Mouse (Mus musculus) embryonic facial prominence, embryonic 15.5 days (tissue): ENCODE measurements around the gene Vat1. TPM values are rescaled to one million over a fixed set of nuclear protein-coding genes. Genes with fewer than 3 reads are reported as not detected.
A peak's percentile ranks its signal among the peaks of the same experiment; 100 is the strongest.
"Not testable (repeated sequence)": the region's sequence is repeated elsewhere in the genome, so short reads cannot be mapped to it uniquely, and the experiment has no call there.

Source experiments
- ATAC-seq: fragments of 200-750 bp; cut with Nextera tagmentation; 2 replicates; pipeline ENCODE4 v1.8.0; 2017; ENCODE audit warnings: low read depth, moderate TSS enrichment; ENCODE audit not compliant: insufficient number of reproducible peaks, low FRiP score, low TSS enrichment
- H3K27ac ChIP-seq: fragments of 300-500 bp; sonication (generic); replicated peaks from 2 replicates; pipeline ENCODE4 v1.5.1; 2015; ENCODE audit warnings: mild to moderate bottlenecking, inconsistent platforms
- H3K27me3 ChIP-seq: fragments of 300-500 bp; sonication (generic); 2 replicates; pipeline ENCODE4 v1.6.1; 2015; ENCODE audit warnings: inconsistent platforms
- H3K36me3 ChIP-seq: fragments of 300-500 bp; sonication (generic); 2 replicates; pipeline ENCODE4 v1.6.1; 2015; ENCODE audit warnings: mild to moderate bottlenecking, inconsistent platforms
- H3K4me1 ChIP-seq: fragments of 300-500 bp; sonication (generic); 2 replicates; pipeline ENCODE4 v1.6.1; 2015; ENCODE audit warnings: inconsistent platforms
- H3K4me2 ChIP-seq: fragments of 300-500 bp; sonication (generic); replicated peaks from 2 replicates; pipeline ENCODE4 v1.6.1; 2015; ENCODE audit warnings: mild to moderate bottlenecking, inconsistent platforms
- H3K4me3 ChIP-seq: fragments of 300-500 bp; sonication (generic); replicated peaks from 2 replicates; pipeline ENCODE4 v1.5.1; 2015; ENCODE audit warnings: mild to moderate bottlenecking, inconsistent platforms
- H3K9ac ChIP-seq: fragments of 300-500 bp; sonication (generic); 2 replicates; pipeline ENCODE4 v1.6.1; 2015; ENCODE audit warnings: inconsistent platforms
- H3K9me3 ChIP-seq: fragments of 300-500 bp; sonication (generic); replicated peaks from 2 replicates; pipeline ENCODE4 v1.6.1; 2016; ENCODE audit warnings: inconsistent platforms
- WGBS: fragments of 180-500 bp; shearing (Covaris S2); methylation state at CpG from one replicate; pipeline ENCODE4 v1.1.7; 2015; 5-methylcytosine and 5-hydroxymethylcytosine counted together
- polyA plus RNA-seq: library from polyadenylated mRNA; unstranded; fragments of >200 nt; fragmentation: Nextera tagmentation; extraction: Ambion mirVana; gene quantifications from 2 replicates; pipeline ENCODE4 v1.2.1, GENCODE M21; 2015

The Vat1 gene
- polyA plus RNA-seq, 1 experiment from 2014 or later, result 61.8 TPM

GRCm38 (mm10) chr11:101452093-101452774, 13.8 kb downstream of the Vat1 start:
- Histone ChIP-seq H3K27me3 (no peaks in the 10 kb centered on the region), H3K4me1 (peaks cover 25% of the 10 kb centered on the region; the same call in 1 of the 2 replicates), H3K4me2 (no peak overlapping the region), H3K9me3 (no peaks in the 10 kb centered on the region), H3K9ac (no peak overlapping the region), H3K27ac (no peak overlapping the region), H3K36me3 (no peaks in the 10 kb centered on the region; the same call in 1 of the 2 replicates), H3K4me3 (no peak overlapping the region)
- 63% methylated on average over 10 of the region's 10 CpGs for WGBS
- ATAC-seq, result no peak

DNA sequence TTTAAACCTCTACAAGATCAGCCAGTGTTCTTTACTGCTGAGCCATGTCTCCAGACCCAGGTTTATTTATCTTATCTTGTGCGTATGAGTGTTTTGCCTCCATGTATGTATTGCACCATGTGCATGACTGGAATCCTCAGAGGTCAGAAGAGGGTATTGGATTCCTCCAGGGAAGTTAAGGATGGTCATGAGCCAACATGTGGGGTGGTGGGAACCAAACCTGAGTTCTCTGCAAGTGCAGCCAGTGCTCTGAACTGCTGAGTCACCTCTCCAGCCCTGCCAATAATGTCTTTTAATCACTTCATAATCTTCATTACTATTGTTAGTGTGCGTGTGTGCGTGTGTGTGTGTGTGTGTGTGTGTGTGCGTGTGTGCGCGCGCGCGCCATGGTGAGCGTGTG, 14.5 kb downstream of the Vat1 start:
- Histone ChIP-seq H3K27me3 (no peaks in the 10 kb centered on the region), H3K9me3 (no peaks in the 10 kb centered on the region), H3K27ac (no peak overlapping the region), H3K9ac (no peak overlapping the region), H3K4me2 (no peak overlapping the region), H3K36me3 (no peaks in the 10 kb centered on the region), H3K4me1 (peaks cover 25% of the 10 kb centered on the region; the same call in 1 of the 2 replicates), H3K4me3 (no peak overlapping the region)
- 89% methylated on average over 10 of the region's 10 CpGs for WGBS
- no peak for ATAC-seq

- H3K36me3 ChIP-seq, result peaks cover 6% of the 10 kb centered on the region
- H3K27ac ChIP-seq, result no peak overlapping the region
- H3K4me2 ChIP-seq, result no peak overlapping the region
- H3K4me1 ChIP-seq, result peaks cover 25% of the 10 kb centered on the region; the same call in 1 of the 2 replicates
- no peaks in the 10 kb centered on the region for H3K27me3 ChIP-seq
- ATAC-seq, result no peak
- H3K4me3 ChIP-seq, result no peak overlapping the region
- no peak overlapping the region for H3K9ac ChIP-seq
- WGBS, result 81% methylated on average over 3 of the region's 3 CpGs
- no peaks in the 10 kb centered on the region for H3K9me3 ChIP-seq
These were observed 15.6 kb downstream of the Vat1 start for GRCm38 (mm10) chr11:101450394-101450793.

DNA sequence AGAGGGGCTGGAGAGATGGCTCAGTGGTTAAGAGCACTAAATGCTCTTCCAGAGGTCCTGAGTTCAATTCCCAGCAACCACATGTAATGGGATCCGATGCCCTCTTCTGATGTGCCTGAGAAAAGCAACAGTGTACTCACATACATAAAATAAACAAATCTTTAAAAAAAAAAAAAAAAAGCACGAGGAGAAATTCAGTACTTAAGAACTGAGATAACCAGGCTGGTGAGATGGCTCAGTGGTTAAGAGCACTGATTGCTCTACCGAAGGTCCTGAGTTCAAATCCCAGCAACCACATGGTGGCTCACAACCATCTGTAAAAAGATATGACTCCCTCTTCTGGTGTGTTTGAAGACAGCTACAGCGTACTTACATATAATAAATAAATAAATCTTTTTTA, 16.4 kb downstream of the Vat1 start:
- WGBS, result 89% methylated on average over 4 of the region's 4 CpGs
- H3K9ac ChIP-seq, H3K27ac ChIP-seq, H3K27me3 ChIP-seq, H3K4me2 ChIP-seq, ATAC-seq, H3K4me3 ChIP-seq, H3K9me3 ChIP-seq: not testable (repeated sequence)
- Histone ChIP-seq H3K36me3 (peaks cover 13% of the 10 kb centered on the region), H3K4me1 (peaks cover 23% of the 10 kb centered on the region; the same call in 1 of the 2 replicates)

GRCm38 (mm10) chr11:101448899-101449298, 17.1 kb downstream of the Vat1 start:
- Histone ChIP-seq H3K27me3 (no peaks in the 10 kb centered on the region), H3K4me1 (peaks cover 30% of the 10 kb centered on the region), H3K4me2 (peak overlapping the region; percentile 45), H3K36me3 (peaks cover 20% of the 10 kb centered on the region), H3K9me3 (no peaks in the 10 kb centered on the region), H3K27ac (peak overlapping the region; percentile 71; the same call in 1 of the 2 replicates), H3K4me3 (peak overlapping the region; percentile 46), H3K9ac (no peak overlapping the region)
- WGBS, result 83% methylated on average over 4 of the region's 4 CpGs
- no peak for ATAC-seq

- no peaks in the 10 kb centered on the region for H3K27me3 ChIP-seq
- H3K27ac ChIP-seq, result peak within 1 kb of the TSS; percentile 71
- WGBS, result 17% methylated on average over 10 of the region's 10 CpGs
- H3K4me1 ChIP-seq, result peaks cover 36% of the 10 kb centered on the region
- ATAC-seq, result peak; percentile 71; the same call in 1 of the 2 replicates
- peak within 1 kb of the TSS; percentile 45 for H3K4me2 ChIP-seq
- peak within 1 kb of the TSS; percentile 46 for H3K4me3 ChIP-seq
- H3K9me3 ChIP-seq, result no peaks in the 10 kb centered on the region
- H3K36me3 ChIP-seq, result peaks cover 24% of the 10 kb centered on the region
- peak within 1 kb of the TSS; percentile 35; the same call in 1 of the 2 replicates for H3K9ac ChIP-seq
These were observed 17.7 kb downstream of the Vat1 start, which contains the start of gene Ifi35 for GRCm38 (mm10) chr11:101448274-101448746. Gene Ifi35, plus strand, starts transcription at chr11:101448407.

DNA sequence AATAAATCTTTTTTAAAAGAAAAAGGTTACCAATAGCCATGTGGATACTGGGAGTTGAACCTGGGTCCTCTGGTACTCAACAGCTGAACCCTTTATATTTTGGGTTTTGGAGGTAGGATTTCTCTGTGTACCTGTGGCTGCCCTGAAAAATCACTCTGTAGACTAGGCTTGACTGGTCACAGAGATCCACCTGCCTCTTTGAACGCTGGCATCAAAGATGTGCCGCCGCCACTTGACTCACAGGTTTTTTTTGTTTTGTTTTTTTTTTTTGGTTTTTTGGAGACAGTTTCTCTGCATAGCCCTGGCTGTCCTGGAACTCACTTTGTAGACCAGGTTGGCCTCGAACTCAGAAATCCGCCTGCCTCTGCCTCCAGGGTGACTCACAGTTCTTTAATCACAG, 18.2 kb downstream of the Vat1 start:
- peak overlapping the region; percentile 71 for H3K27ac ChIP-seq
- no peak for ATAC-seq
- no peaks in the 10 kb centered on the region for H3K9me3 ChIP-seq
- H3K4me2 ChIP-seq, result peak overlapping the region; percentile 45
- H3K4me3 ChIP-seq, result no peak overlapping the region
- no peaks in the 10 kb centered on the region for H3K27me3 ChIP-seq
- no peak overlapping the region for H3K9ac ChIP-seq
- H3K4me1 ChIP-seq, result peaks cover 38% of the 10 kb centered on the region
- H3K36me3 ChIP-seq, result peaks cover 24% of the 10 kb centered on the region
- WGBS, result 71% methylated on average over 5 of the region's 5 CpGs

DNA sequence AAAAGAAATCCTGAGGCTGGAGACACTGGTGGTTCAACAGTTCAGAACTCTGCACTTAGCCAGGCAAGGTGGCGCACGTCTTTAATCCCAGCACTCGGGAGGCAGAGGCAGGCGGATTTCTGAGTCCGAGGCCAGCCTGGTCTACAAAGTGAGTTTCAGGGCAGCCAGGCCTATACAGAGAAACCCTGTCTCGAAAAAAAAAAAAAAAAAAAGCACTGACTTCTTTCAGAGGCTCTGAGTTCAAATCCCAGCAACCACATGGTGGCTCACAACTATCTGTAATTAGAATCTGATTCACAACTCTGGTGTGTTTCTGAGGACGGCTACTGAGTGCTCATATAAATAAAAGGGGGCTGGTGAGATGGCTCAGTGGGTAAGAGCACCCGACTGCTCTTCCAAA, 19.2 kb downstream of the Vat1 start:
- 92% methylated on average over 8 of the region's 8 CpGs for WGBS
- not testable (repeated sequence) for H3K4me3 ChIP-seq, H3K27ac ChIP-seq, H3K9ac ChIP-seq, H3K4me2 ChIP-seq, ATAC-seq, H3K9me3 ChIP-seq, H3K27me3 ChIP-seq
- peaks cover 35% of the 10 kb centered on the region for H3K4me1 ChIP-seq
- H3K36me3 ChIP-seq, result peaks cover 24% of the 10 kb centered on the region

- no peak for ATAC-seq
- 100% methylated on average over 1 of the region's 1 CpGs for whole genome bisulfite sequencing
- Histone ChIP-seq H3K9ac (no peak overlapping the region), H3K9me3 (no peaks in the 10 kb centered on the region), H3K36me3 (peaks cover 24% of the 10 kb centered on the region), H3K4me3 (no peak overlapping the region), H3K27ac (no peak overlapping the region), H3K4me1 (peaks cover 30% of the 10 kb centered on the region), H3K27me3 (no peaks in the 10 kb centered on the region), H3K4me2 (no peak overlapping the region)
These were observed 19.7 kb downstream of the Vat1 start for GRCm38 (mm10) chr11:101446319-101446718.

DNA sequence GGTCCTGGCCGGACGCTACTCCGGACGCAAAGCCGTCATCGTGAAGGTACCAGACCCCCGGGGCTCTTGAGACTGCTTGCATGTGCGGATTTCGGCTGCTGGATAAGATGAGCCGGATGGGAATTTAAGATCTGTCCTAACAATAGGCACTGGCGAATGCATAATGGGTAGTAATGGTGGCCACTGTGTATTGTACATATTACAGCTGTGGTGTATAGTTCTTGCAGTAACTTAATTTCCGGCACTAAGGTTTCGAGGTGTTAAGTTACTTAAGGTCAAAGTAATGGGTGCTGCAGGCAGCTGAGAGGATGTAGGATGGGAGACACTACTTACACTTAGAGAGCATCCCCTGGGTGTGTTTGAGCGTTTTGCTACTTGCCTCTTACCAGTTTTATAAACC, 23.3 kb downstream of the Vat1 start:
- Histone ChIP-seq H3K9me3 (no peaks in the 10 kb centered on the region), H3K4me1 (peaks cover 16% of the 10 kb centered on the region), H3K36me3 (peaks cover 24% of the 10 kb centered on the region), H3K27ac (peak overlapping the region; percentile 92), H3K4me3 (peak overlapping the region; percentile 79), H3K27me3 (no peaks in the 10 kb centered on the region), H3K4me2 (peak overlapping the region; percentile 53), H3K9ac (peak overlapping the region; percentile 56)
- ATAC-seq, result no peak
- WGBS, result 0% methylated on average over 14 of the region's 14 CpGs

GRCm38 (mm10) chr11:101442127-101442693, 23.8 kb downstream of the Vat1 start, which contains the start of gene Rpl27:
Gene Rpl27, plus strand, starts transcription at chr11:101442298.
- under 1% methylated on average over 42 of the region's 42 CpGs for WGBS
- H3K4me3 ChIP-seq, result peak within 1 kb of the TSS; percentile 79
- peaks cover 24% of the 10 kb centered on the region for H3K36me3 ChIP-seq
- peak; percentile 98 for ATAC-seq
- H3K27me3 ChIP-seq, result no peaks in the 10 kb centered on the region
- peaks cover 16% of the 10 kb centered on the region for H3K4me1 ChIP-seq
- H3K27ac ChIP-seq, result peak within 1 kb of the TSS; percentile 92
- H3K9me3 ChIP-seq, result no peaks in the 10 kb centered on the region
- H3K4me2 ChIP-seq, result peak within 1 kb of the TSS; percentile 53
- H3K9ac ChIP-seq, result peak within 1 kb of the TSS; percentile 56
